Mouse (Mus musculus): Measurements from ENCODE around the gene Dnaja3. TPM values are rescaled to one million over a fixed set of nuclear protein-coding genes. Genes with fewer than 3 reads are reported as not detected.

The Dnaja3 gene
- total and polyA plus RNA-seq, 2 experiments from 2014 or later: 49.6 to 52.9 TPM

DNA sequence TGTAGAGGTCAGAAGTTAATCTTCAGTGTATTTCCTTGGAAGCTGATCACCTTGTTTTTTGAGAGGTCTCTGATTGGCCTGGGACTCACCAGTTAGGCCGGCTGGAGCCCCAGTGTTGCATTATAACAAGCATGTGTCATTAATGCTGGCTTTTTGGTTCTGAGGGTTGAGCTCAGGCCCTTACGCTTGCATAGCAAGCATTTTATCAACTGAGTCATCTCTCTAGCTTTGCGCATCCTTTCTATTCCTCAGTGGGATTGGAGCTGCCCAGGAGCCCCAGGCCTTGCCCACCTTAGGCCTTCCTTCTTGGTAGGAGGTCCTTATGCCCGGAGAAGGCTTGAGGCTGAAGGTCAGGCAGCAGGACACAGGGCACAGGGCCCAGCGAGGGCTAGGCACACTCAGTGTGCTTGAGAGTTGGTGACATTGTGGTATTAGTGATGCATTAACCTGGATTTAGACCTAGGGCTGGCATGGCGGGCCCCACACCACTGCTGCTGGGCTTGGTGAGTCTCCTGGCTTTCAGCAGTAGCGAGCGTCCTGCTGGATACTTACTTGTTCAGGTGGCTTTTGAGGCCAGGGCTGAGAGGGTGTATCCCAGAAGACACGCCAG, 39.0 kb upstream of the Dnaja3 start:
- no peaks in the 10 kb centered on the region for H3K36me3 ChIP-seq (ENCODE audit: insufficient read depth, low read length)
- no peak overlapping the region for H3K27ac ChIP-seq
- DNase-seq (ENCODE audit: low spot score) (no peak), ATAC-seq (no peak)
- TF ChIP-seq CTCF (IDR thresholded peaks at IDR 0.05; ENCODE audit: low read depth): no peak
- no peaks in the 10 kb centered on the region for H3K27me3 ChIP-seq (ENCODE audit: insufficient read depth, low read length)
- H3K4me1 ChIP-seq (ENCODE audit: insufficient read depth, low read length): peaks cover 46% of the 10 kb centered on the region
- no peak overlapping the region for H3K4me2 ChIP-seq (ENCODE audit: low read depth, low read length)
- 79% methylated on average over 9 of the region's 9 CpGs for WGBS
- no peak overlapping the region for H3K4me3 ChIP-seq (ENCODE audit: low read length)
- H3K9me3 ChIP-seq (ENCODE audit: low read length): no peaks in the 10 kb centered on the region
- H3K9ac ChIP-seq (replicated peaks; ENCODE audit: low read length): no peak overlapping the region

DNA sequence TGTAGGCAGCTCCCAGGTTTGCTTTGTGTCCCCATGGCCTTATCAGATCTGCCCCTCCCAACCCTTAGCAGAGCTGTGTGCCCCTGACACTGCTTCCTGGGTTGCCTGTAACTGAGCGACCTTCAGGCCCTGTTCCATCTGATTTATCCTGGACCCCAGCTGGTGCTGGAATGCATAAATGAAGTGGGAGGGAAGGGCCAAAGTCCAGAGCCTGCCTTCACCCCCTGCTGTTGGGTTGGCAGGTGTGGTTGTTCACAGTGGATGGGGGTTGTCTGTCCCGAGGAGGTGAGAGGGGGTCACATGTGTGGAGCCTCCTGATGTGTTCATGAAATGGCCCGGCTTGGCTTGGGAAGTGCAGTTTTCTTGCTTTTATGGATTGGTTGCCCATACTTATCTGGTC, 37.6 kb upstream of the Dnaja3 start:
- H3K9me3 ChIP-seq (ENCODE audit: low read length): no peaks in the 10 kb centered on the region
- no peak overlapping the region for H3K9ac ChIP-seq (replicated peaks; ENCODE audit: low read length)
- no peaks in the 10 kb centered on the region for H3K27me3 ChIP-seq (ENCODE audit: insufficient read depth, low read length)
- no peak for DNase-seq (ENCODE audit: low spot score)
- no peaks in the 10 kb centered on the region for H3K36me3 ChIP-seq (ENCODE audit: insufficient read depth, low read length)
- H3K4me2 ChIP-seq (ENCODE audit: low read depth, low read length): no peak overlapping the region
- WGBS: 8% methylated on average over 3 of the region's 3 CpGs
- ATAC-seq: no peak
- H3K27ac ChIP-seq: no peak overlapping the region
- peaks cover 43% of the 10 kb centered on the region for H3K4me1 ChIP-seq (ENCODE audit: insufficient read depth, low read length)
- H3K4me3 ChIP-seq (ENCODE audit: low read length): no peak overlapping the region
- TF ChIP-seq CTCF (IDR thresholded peaks at IDR 0.05; ENCODE audit: low read depth): no peak

DNA sequence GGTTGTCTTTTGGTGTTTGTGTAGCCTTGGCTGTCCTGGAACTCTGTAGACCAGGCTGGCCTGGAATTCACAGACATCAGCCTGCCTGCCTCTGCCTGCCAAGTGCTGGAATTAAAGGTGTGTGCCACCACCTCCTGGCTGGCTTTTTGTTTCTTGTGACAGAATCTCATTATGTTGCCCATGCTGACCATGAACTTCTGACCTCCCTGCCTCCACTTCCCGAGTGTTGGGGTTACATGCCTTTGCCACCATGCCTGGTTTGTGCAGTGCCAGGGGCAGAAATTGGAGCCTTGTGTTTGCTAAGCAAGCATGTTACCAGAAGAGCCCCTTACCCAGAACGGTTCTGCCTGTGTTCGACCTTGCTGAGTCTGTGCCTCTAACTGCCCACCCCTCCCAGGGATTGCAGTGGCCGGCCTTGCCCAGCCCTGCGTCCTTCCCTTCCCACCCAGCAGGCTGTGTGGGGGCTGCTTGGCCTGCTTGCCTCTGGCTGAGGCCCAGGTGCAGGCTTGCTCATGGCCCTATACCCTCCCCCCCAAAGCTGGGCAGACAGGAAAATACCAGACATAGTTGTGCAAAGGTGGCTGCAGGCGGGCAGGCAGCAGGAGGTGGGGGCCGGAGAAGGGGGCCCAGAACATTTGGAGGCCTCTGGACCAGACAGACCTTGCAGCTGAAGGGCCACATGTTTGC, 36.9 kb upstream of the Dnaja3 start:
- ATAC-seq (no peak), DNase-seq (ENCODE audit: low spot score) (no peak)
- Histone ChIP-seq H3K4me3 (ENCODE audit: low read length) (no peak overlapping the region), H3K4me2 (ENCODE audit: low read depth, low read length) (no peak overlapping the region), H3K9ac (replicated peaks; ENCODE audit: low read length) (no peak overlapping the region), H3K27me3 (ENCODE audit: insufficient read depth, low read length) (no peaks in the 10 kb centered on the region), H3K36me3 (ENCODE audit: insufficient read depth, low read length) (no peaks in the 10 kb centered on the region), H3K27ac (peak overlapping the region; percentile 32; the same call in 1 of the 2 replicates), H3K4me1 (ENCODE audit: insufficient read depth, low read length) (peaks cover 36% of the 10 kb centered on the region), H3K9me3 (ENCODE audit: low read length) (no peaks in the 10 kb centered on the region)
- no peak for TF ChIP-seq CTCF (IDR thresholded peaks at IDR 0.05; ENCODE audit: low read depth)
- WGBS: 31% methylated on average over 7 of the region's 7 CpGs

DNA sequence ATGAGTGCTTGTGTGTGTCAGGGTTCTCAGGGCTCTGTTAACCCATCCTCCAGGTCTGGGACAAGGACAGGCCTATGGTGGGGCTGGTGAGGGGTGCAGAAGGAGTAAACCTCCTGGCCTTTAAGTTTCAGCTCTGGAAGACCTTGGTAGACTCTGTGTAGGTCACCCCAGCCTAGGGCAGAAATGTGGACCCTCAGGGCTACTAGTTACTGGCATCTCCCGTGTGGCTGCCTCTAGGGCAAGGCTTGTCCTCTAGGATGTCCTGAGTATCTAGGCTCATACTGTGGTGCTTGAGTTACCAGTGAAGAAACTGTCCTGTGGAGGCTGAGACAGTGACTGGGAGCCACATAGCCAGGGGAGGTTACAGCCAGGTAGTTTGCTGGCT, 36.3 kb upstream of the Dnaja3 start:
- Histone ChIP-seq H3K4me2 (ENCODE audit: low read depth, low read length) (no peak overlapping the region), H3K9me3 (ENCODE audit: low read length) (no peaks in the 10 kb centered on the region), H3K4me3 (ENCODE audit: low read length) (no peak overlapping the region), H3K27me3 (ENCODE audit: insufficient read depth, low read length) (no peaks in the 10 kb centered on the region), H3K4me1 (ENCODE audit: insufficient read depth, low read length) (peaks cover 33% of the 10 kb centered on the region), H3K27ac (no peak overlapping the region), H3K9ac (replicated peaks; ENCODE audit: low read length) (no peak overlapping the region), H3K36me3 (ENCODE audit: insufficient read depth, low read length) (no peaks in the 10 kb centered on the region)
- 75% methylated on average over 1 of the region's 1 CpGs for WGBS
- no peak for TF ChIP-seq CTCF (IDR thresholded peaks at IDR 0.05; ENCODE audit: low read depth)
- ATAC-seq (no peak), DNase-seq (ENCODE audit: low spot score) (no peak)

DNA sequence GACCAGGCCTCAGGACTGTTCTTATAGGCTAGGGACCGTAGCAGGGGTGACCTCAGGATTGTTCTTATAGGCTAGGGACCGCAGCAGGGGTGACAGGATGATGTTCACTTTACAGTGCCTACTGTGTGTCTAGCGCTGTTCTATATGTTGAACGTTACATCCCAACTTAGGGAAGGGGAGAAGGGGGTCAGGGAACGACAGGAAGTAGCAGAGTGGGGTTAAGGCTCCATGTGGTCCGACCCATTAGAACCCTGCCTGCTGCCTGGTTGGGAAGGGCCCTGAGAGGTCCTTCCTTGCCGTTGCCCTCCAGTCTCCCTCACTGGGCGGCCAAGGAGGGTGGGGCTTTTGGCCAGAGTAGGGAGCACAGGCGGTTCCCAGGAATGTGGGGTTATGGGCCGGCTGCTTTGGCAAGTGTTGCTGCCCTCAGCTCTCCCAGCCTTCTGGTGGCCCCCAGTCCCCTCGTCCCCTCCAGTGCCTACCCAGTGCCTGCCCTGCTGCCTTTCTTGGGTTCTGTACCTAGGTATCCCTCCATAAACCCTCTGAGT, 35.4 kb upstream of the Dnaja3 start:
- TF ChIP-seq CTCF (IDR thresholded peaks at IDR 0.05; ENCODE audit: low read depth): no peak
- Histone ChIP-seq H3K4me2 (ENCODE audit: low read depth, low read length) (no peak overlapping the region), H3K27me3 (ENCODE audit: insufficient read depth, low read length) (no peaks in the 10 kb centered on the region), H3K9me3 (ENCODE audit: low read length) (no peaks in the 10 kb centered on the region), H3K27ac (no peak overlapping the region), H3K36me3 (ENCODE audit: insufficient read depth, low read length) (no peaks in the 10 kb centered on the region; the same call in 1 of the 2 replicates), H3K4me1 (ENCODE audit: insufficient read depth, low read length) (peaks cover 23% of the 10 kb centered on the region), H3K9ac (replicated peaks; ENCODE audit: low read length) (no peak overlapping the region), H3K4me3 (ENCODE audit: low read length) (no peak overlapping the region)
- no peak for ATAC-seq
- 69% methylated on average over 11 of the region's 11 CpGs for WGBS
- DNase-seq (ENCODE audit: low spot score): no peak

DNA sequence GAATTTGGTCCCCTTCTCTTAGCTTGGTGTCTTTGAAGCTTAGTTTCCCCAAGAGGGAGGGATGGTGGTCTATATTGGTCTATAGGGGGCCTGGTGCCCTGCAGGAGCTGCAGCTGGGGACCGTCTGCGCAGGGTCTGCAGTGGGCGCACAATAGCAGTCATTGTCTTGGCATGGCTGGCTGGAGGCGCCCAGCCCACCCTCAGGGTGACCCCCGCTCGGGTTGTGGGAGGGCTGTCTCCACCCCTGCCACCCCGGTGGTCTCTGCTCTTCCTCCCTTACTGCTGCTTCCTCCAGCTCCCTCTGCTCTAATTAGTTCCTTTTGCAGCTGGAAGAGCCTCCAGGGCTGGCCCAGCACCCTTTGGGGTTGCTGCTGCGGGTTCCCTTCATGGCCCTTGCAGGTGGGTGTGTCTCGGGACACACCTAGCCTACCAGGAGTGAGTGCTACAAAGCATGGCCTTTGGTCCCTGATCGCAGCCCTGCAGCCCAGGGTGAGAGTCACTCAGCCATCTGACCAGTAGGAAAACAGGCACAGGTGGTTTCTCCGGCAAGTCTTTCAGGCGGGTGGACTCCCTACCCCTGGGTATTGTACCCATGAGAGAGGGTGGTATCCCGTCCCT, 34.2 kb upstream of the Dnaja3 start:
- Histone ChIP-seq H3K9me3 (ENCODE audit: low read length) (no peaks in the 10 kb centered on the region), H3K36me3 (ENCODE audit: insufficient read depth, low read length) (peaks cover 3% of the 10 kb centered on the region), H3K27me3 (ENCODE audit: insufficient read depth, low read length) (no peaks in the 10 kb centered on the region), H3K9ac (replicated peaks; ENCODE audit: low read length) (no peak overlapping the region), H3K4me1 (ENCODE audit: insufficient read depth, low read length) (peaks cover 22% of the 10 kb centered on the region), H3K27ac (no peak overlapping the region), H3K4me3 (ENCODE audit: low read length) (no peak overlapping the region), H3K4me2 (ENCODE audit: low read depth, low read length) (no peak overlapping the region)
- 44% methylated on average over 13 of the region's 13 CpGs for WGBS
- ATAC-seq: no peak
- no peak for DNase-seq (ENCODE audit: low spot score)
- no peak for TF ChIP-seq CTCF (IDR thresholded peaks at IDR 0.05; ENCODE audit: low read depth)

Data from hindbrain, postnatal 0 days (tissue).